Mouse (Mus musculus) cerebellum, postnatal 10 days (tissue): ENCODE measurements around the gene Ces2g.

Source experiments
- DNase-seq, 2 experiments: peaks; one replicate each; pipeline ENCODE4 v3.0.0; 2021; ENCODE audit warnings: mixed read lengths in 2 of 2

Gene Ces2g

DNA sequence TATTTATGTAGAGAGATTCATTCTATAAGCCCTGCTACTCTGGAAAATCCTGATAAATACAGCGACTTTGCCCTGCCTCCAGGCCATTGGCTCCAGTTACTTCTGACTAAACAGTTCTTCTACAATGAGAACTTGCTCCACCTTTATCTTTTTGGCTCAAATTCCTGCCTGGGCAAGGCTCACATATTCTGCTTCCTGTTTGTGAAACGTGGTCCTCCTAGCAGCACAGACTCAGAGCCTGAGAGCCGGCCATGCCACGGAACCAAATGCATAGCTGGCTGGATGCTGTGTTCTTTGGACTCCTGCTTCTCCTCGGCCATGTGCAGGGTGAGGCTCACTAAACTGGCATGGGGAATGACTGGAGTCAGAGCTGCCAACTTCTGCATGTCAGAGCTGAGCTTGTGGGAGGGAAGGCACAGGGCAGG is at the start of gene Ces2g:
Ces2g (plus strand) TSS at position 182 of the 425 bp plus-strand sequence.
- DNase-seq: peak; percentile 47 to 49

- DNase-seq: no peak
These were observed 35.4 kb upstream of the Ces2g start, which contains the start of gene Ces2e for GRCm38 (mm10) chr8:104925972-104926596. TSS of gene Ces2e (plus strand) at chr8:104926260.

DNA sequence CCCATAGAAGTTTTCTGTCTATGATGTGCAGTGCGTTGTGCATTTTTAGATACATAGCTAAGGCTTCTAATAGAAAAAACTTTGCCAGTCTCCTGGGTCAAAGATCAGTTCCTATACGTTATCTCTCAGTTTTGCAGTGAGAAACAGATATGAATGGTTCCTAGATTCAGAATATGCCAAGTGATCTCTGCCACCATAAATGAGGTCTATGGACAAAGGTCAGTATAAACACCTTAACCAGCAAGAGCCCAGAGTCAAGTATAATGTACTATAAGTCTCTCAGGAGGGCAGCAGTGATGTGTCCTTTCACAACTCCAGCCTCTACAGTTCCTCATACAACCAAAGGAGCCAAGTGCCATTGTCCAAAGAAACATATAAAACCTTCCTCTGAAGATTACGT is 34.2 kb upstream of the Ces2g start:
- no peak for DNase-seq

GRCm38 (mm10) chr8:104944665-104945064 is 16.9 kb upstream of the Ces2g start:
- DNase-seq: no peak

- no peak for DNase-seq
These were observed 14.5 kb upstream of the Ces2g start, which contains the start of gene Ces2f for GRCm38 (mm10) chr8:104947056-104947455. TSS of gene Ces2f (plus strand) at chr8:104947356.

GRCm38 (mm10) chr8:104949031-104949430 is 12.5 kb upstream of the Ces2g start:
- DNase-seq: no peak

- DNase-seq: no peak
These were observed 847 bp downstream of the Ces2g start for GRCm38 (mm10) chr8:104962229-104962901.

- no peak for DNase-seq
These were observed 1.9 kb downstream of the Ces2g start for GRCm38 (mm10) chr8:104963375-104963894.

DNA sequence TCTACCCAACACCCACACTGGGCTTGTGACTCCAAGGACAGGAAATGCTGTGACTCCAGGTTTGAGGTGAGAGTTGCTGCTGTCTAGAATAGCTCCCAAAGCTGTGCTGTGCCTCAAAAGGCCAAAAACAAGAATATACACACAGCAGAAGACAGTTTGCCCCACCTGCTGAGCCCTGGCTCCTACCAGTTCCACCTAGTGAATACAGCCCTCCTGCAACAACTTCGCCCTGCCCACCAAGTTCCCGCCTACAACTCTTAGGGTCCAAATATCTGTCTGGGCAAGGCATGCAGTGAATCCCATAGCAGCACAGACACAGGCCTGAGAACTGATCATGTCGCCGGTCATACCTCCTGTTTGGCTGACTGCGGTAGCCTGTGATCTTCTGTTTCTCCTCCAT is 22.6 kb downstream of the Ces2g start:
- no peak for DNase-seq

GRCm38 (mm10) chr8:104984942-104985341 is 23.4 kb downstream of the Ces2g start:
- peak; percentile 36 to 61 for DNase-seq

DNA sequence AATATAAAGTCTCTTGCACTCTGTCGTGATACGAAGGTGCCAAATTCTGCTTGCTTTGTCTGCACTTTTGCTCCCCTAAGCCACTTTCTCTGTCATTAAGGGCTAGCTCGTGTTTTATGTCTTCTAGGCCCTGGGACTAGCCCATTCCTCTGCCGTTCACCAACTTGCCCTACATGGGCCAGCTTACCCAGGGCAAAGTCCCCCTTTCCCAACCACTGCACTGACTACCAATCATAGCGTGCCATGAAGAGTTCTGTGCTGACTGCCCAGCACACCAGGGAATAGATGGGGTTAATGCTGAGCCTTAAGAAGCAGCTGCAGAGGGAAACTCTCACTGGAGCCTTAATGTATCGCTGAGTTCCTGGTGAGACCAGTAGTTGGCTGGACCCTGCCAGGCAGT is 36.7 kb downstream of the Ces2g start:
- DNase-seq: no peak

GRCm38 (mm10) chr8:104999183-104999582 is 37.7 kb downstream of the Ces2g start:
- DNase-seq: no peak

- no peak for DNase-seq
These were observed 39.1 kb downstream of the Ces2g start, which contains the start of gene Ces2h for GRCm38 (mm10) chr8:105000586-105000985. TSS of gene Ces2h (plus strand) at chr8:105000853.

DNA sequence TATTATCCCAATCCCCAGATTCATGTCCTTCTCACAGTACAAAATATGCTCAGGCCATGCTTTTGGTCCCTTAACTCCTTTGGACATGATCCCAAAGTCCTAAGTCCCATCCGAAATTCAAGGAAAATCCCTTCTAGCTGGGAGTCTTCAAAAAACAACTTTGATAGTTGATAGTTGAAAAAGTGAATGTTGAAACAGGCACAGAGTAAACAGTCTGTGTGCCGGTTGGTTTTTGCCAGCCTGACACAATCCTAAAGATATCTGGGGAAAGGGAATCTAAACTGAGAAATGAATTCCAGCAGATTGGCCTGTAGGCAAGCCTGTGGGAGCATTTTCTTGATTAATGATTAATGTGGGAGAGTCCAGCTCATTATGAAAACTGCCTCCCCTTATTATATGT is 48.5 kb downstream of the Ces2g start:
- DNase-seq: no peak

DNA sequence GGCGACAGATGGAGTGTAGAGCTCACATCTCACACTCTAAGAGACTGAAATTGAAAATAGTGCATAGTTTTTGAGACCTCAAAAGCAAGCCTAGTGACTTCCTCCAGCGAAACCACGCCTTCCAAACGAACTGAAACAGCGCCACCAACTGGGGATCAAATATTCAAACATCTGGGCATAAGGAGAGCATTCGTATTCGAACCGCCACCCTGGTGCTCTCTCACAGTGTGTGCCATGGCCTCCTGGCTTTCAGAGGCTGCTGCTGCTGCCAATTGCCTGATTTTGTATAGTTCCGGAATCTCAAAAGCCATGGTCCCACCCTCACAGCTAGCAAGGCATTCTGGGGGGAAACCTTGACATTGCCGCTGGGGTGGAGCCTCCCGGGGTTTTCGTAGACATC is 49.6 kb downstream of the Ces2g start:
- peak in 1 of 2 experiments; percentile 19 for DNase-seq

- DNase-seq: no peak
These were observed 52.9 kb downstream of the Ces2g start for GRCm38 (mm10) chr8:105014391-105014790.
